Comparison of ENCODE assay signal across 29 mouse cellular contexts in genomic region chr7:18803526-18803925, GRCm38 (mm10). TPM values are rescaled to one million over a fixed set of nuclear protein-coding genes. Genes with fewer than 3 reads are reported as not detected.
DNase-seq lines count a peak whose midpoint lies in the region; ATAC-seq lines count a peak whose summit lies in the region.
"Had no signal": no experiment of that assay in that cellular context is flagged by ENCODE, and none has a peak within 500 bp of the region (broad histone marks: within the 10 kb centered on the region; RNA-seq: fewer than 3 reads in every experiment).

No protein-coding gene starts in this region.

- no peaks in the 10 kb centered on the region for H3K36me3 ChIP-seq in limb, embryonic 11.5 days (ENCODE audit: control insufficient read depth, insufficient read depth, low read length)
- no peaks in the 10 kb centered on the region for H3K36me3 ChIP-seq in limb, embryonic 10.5 days
- H3K36me3 ChIP-seq: embryonic facial prominence, embryonic 10.5 days; embryonic facial prominence, embryonic 13.5 days; forebrain, embryonic 12.5 days; forebrain, embryonic 15.5 days; heart, embryonic 15.5 days; hindbrain, embryonic 13.5 days; intestine, embryonic 15.5 days had no signal

- no peaks in the 10 kb centered on the region for H3K9me3 ChIP-seq in limb, embryonic 11.5 days (ENCODE audit: control insufficient read depth, low read length)
- H3K9me3 ChIP-seq in limb, embryonic 10.5 days (replicated peaks): no peaks in the 10 kb centered on the region
- H3K9me3 ChIP-seq: embryonic facial prominence, embryonic 10.5 days; embryonic facial prominence, embryonic 13.5 days; forebrain, embryonic 12.5 days; forebrain, embryonic 15.5 days; heart, embryonic 15.5 days; hindbrain, embryonic 13.5 days; intestine, embryonic 15.5 days had no signal

- no peak overlapping the region for H3K4me2 ChIP-seq in limb, embryonic 11.5 days (ENCODE audit: low read depth, severe bottlenecking)
- H3K4me2 ChIP-seq: embryonic facial prominence, embryonic 13.5 days; forebrain, embryonic 12.5 days; forebrain, embryonic 15.5 days; heart, embryonic 11.5 days; heart, embryonic 15.5 days; hindbrain, embryonic 13.5 days; intestine, embryonic 15.5 days had no signal

- ATAC-seq in limb, embryonic 11.5 days (ENCODE audit: insufficient number of reproducible peaks, low FRiP score, low TSS enrichment, low read depth): no peak
- ATAC-seq: CD4-positive, CD25-positive, alpha-beta regulatory T cell, adult 4 months; forebrain, embryonic 15.5 days; hindbrain, embryonic 16.5 days; intestine, embryonic 15.5 days; Patski had no signal

- no peak overlapping the region for H3K9ac ChIP-seq in limb, embryonic 11.5 days (ENCODE audit: low read length)
- H3K9ac ChIP-seq: embryonic facial prominence, embryonic 13.5 days; forebrain, embryonic 12.5 days; forebrain, embryonic 15.5 days; heart, embryonic 15.5 days; hindbrain, embryonic 13.5 days; intestine, embryonic 15.5 days had no signal

- DNase-seq in limb, embryonic 11.5 days (ENCODE audit: low spot score): peak; percentile 3
- no peak for DNase-seq in limb, embryonic 10.5 days (ENCODE audit: low spot score)
- DNase-seq in 3T3-L1 (ENCODE audit: low read depth, low spot score): peak; percentile 77
- peak; percentile 17 for DNase-seq in Muller cell, postnatal 12 days (ENCODE audit: inconsistent ontology term)
- no peak for DNase-seq in thymus, adult 18-20 months
- DNase-seq in cerebellum, adult 11-12 months: no peak
- DNase-seq: adrenal gland, postnatal 10 days; adrenal gland, postnatal 36 days; cerebellum, adult 8-10 months; cerebellum, postnatal 10 days; cerebellum, postnatal 36 days; embryo, embryonic 11 days; gastrocnemius, postnatal 10 days; gastrocnemius, postnatal 36 days; kidney, adult 11 months had no signal

- H3K27ac ChIP-seq in limb, embryonic 11.5 days (replicated peaks; ENCODE audit: low read depth, low read length): no peak overlapping the region
- no peak overlapping the region for H3K27ac ChIP-seq in limb, embryonic 10.5 days
- H3K27ac ChIP-seq: embryonic facial prominence, embryonic 10.5 days; embryonic facial prominence, embryonic 13.5 days; forebrain, embryonic 12.5 days; forebrain, embryonic 15.5 days; heart, embryonic 15.5 days; hindbrain, embryonic 13.5 days; intestine, embryonic 15.5 days had no signal

- H3K27me3 ChIP-seq in limb, embryonic 11.5 days (ENCODE audit: control insufficient read depth, insufficient read depth, low read length): no peaks in the 10 kb centered on the region
- no peaks in the 10 kb centered on the region for H3K27me3 ChIP-seq in limb, embryonic 10.5 days (ENCODE audit: low read depth, poor library complexity, severe bottlenecking)
- H3K27me3 ChIP-seq: embryonic facial prominence, embryonic 13.5 days; forebrain, embryonic 12.5 days; forebrain, embryonic 15.5 days; heart, embryonic 15.5 days; hindbrain, embryonic 13.5 days; intestine, embryonic 15.5 days; Patski had no signal

- H3K4me3 ChIP-seq in limb, embryonic 11.5 days (ENCODE audit: low read depth, low read length): no peak overlapping the region
- no peak overlapping the region for H3K4me3 ChIP-seq in limb, embryonic 10.5 days
- H3K4me3 ChIP-seq: embryonic facial prominence, embryonic 10.5 days; embryonic facial prominence, embryonic 13.5 days; erythroblast, embryonic 14.5 days; forebrain, embryonic 12.5 days; forebrain, embryonic 15.5 days; heart, embryonic 15.5 days; hindbrain, embryonic 13.5 days; intestine, embryonic 15.5 days had no signal

- H3K4me1 ChIP-seq in limb, embryonic 11.5 days (ENCODE audit: control insufficient read depth, insufficient read depth, low read length): no peaks in the 10 kb centered on the region
- no peaks in the 10 kb centered on the region for H3K4me1 ChIP-seq in limb, embryonic 10.5 days
- H3K4me1 ChIP-seq: embryonic facial prominence, embryonic 10.5 days; embryonic facial prominence, embryonic 13.5 days; forebrain, embryonic 12.5 days; forebrain, embryonic 15.5 days; heart, embryonic 15.5 days; hindbrain, embryonic 13.5 days; intestine, embryonic 15.5 days had no signal

RNA-seq across cellular contexts. Expression of gene Psg19, which starts 5.2 kb away (rescaled TPM):
- not detected in 2 replicates for polyA plus RNA-seq in limb, embryonic 11.5 days (2014; fragmentation: Nextera tagmentation; extraction: Ambion mirVana)
- not detected in 2 replicates for polyA plus RNA-seq in limb, embryonic 10.5 days (2016; fragmentation: Nextera tagmentation; extraction: Ambion mirVana)
- polyA plus RNA-seq: C2C12; CD4-positive, CD25-positive, alpha-beta regulatory T cell, adult 4 months; cortical plate, adult 2 months; embryonic facial prominence, embryonic 10.5 days; embryonic facial prominence, embryonic 13.5 days; erythroblast, embryonic 14.5 days; forebrain, embryonic 12.5 days; forebrain, embryonic 15.5 days; heart, embryonic 11.5 days; heart, embryonic 15.5 days; hindbrain, embryonic 13.5 days; hindbrain, embryonic 16.5 days; intestine, embryonic 15.5 days; Patski had no signal

RNA-seq across cellular contexts. Expression of gene Psg17, which starts 17.9 kb away (rescaled TPM):
- polyA plus RNA-seq in limb, embryonic 11.5 days (2014; fragmentation: Nextera tagmentation; extraction: Ambion mirVana): not detected in 2 replicates
- not detected in 2 replicates for polyA plus RNA-seq in limb, embryonic 10.5 days (2016; fragmentation: Nextera tagmentation; extraction: Ambion mirVana)
- polyA plus RNA-seq: C2C12; CD4-positive, CD25-positive, alpha-beta regulatory T cell, adult 4 months; embryonic facial prominence, embryonic 10.5 days; embryonic facial prominence, embryonic 13.5 days; erythroblast, embryonic 14.5 days; forebrain, embryonic 12.5 days; forebrain, embryonic 15.5 days; heart, embryonic 15.5 days; hindbrain, embryonic 13.5 days; hindbrain, embryonic 16.5 days; Patski had no signal

RNA-seq across cellular contexts. Expression of gene Mill2, which starts 36.2 kb away (rescaled TPM):
- polyA plus RNA-seq in limb, embryonic 11.5 days (2014; fragmentation: Nextera tagmentation; extraction: Ambion mirVana): not detected in 2 replicates
- polyA plus RNA-seq in limb, embryonic 10.5 days (2016; fragmentation: Nextera tagmentation; extraction: Ambion mirVana): not detected in 2 replicates
- polyA plus RNA-seq: embryonic facial prominence, embryonic 10.5 days; erythroblast, embryonic 14.5 days; heart, embryonic 11.5 days had no signal

Comparison
In these comparisons a context has a peak if more than half of its experiments do, and no peak if none do; other contexts are left out.
1. DNase-seq: peak in limb, embryonic 11.5 days (single experiment), 3T3-L1 (single experiment) and Muller cell, postnatal 12 days (single experiment); none in limb, embryonic 10.5 days (single experiment), thymus, adult 18-20 months (0 of 2) and cerebellum, adult 11-12 months (single experiment).